Mouse (Mus musculus) lung, adult 2 months (tissue): ENCODE results near the gene Xylt2.

Source experiments
- CTCF ChIP-seq: fragments of 200-500 bp; IDR thresholded peaks from 2 replicates; pipeline ENCODE4 v1.5.1; 2011; ENCODE audit warnings: mild to moderate bottlenecking, low read length, control low read depth; ENCODE audit not compliant: insufficient read depth
- POLR2A ChIP-seq: fragments of 200-500 bp; IDR thresholded peaks from 2 replicates; pipeline ENCODE4 v1.6.1; 2011; ENCODE audit warnings: low read depth, mild to moderate bottlenecking, control low read depth, low read length, borderline replicate concordance; ENCODE audit errors: extremely low read depth

GRCm38 (mm10) chr11:94632988-94633387 is 44.3 kb downstream of the Xylt2 start:
- TF ChIP-seq POLR2A, result no peak
- TF ChIP-seq CTCF, result no peak
